Mouse (Mus musculus): ENCODE results near the gene Sbds. TPM values are rescaled to one million over a fixed set of nuclear protein-coding genes. Genes with fewer than 3 reads are reported as not detected.
"Not testable (repeated sequence)": the region's sequence is repeated elsewhere in the genome, so short reads cannot be mapped to it uniquely, and the experiment has no call there.

Sbds gene
- polyA plus RNA-seq, 1 experiment from 2014 or later, result 67.7 TPM

DNA sequence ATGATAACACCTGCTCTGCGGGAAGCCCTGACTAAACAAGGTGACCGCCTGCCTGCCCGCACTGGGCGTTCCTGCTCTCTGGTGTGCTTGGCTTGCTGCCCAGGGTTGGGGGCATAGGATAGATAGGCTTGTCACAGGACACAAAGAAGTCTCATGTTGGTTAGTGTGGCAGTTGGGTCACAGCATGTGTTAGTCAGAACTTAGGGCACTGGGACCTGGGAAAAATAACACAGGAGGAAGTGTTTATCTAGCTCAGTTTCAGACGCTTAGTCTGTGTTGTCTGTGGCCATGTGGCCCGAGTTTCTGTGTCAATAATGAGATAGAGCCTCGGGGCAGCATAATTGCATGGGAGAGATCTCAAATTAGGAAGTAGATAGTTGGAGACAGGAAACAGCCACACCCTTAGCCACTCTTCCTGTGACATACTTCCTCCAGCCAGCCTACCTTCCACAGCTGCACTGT lies 22.7 kb upstream of the Sbds start:
- Histone ChIP-seq H3K4me1 (no peaks in the 10 kb centered on the region), H3K4me2 (no peak overlapping the region), H3K9ac (no peak overlapping the region), H3K27ac (no peak overlapping the region), H3K36me3 (ENCODE audit: poor library complexity, severe bottlenecking) (peaks cover 77% of the 10 kb centered on the region), H3K9me3 (replicated peaks) (no peaks in the 10 kb centered on the region), H3K27me3 (no peaks in the 10 kb centered on the region), H3K4me3 (no peak overlapping the region)
- WGBS, result 88% methylated on average over 7 of the region's 7 CpGs
- ATAC-seq, result no peak

DNA sequence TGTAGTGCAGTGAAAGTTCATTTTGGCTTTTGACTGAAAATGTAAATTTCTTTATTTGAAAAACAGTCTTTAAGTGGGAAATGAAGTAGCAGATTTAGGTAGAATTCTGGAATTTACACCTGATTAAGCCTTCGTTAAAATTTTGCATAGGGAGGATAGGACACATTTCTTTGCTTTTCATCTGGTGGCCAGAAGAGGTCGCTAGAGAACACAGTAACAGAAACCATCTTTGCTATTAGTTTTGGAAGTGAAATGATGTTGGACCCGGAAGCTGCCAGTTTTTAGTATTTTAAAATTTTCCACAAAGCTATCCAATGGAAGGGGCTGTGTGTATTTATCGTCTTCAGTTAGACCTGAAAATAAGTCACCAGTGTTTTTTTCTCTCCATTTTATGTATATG lies 20.2 kb upstream of the Sbds start:
- Histone ChIP-seq H3K9ac (no peak overlapping the region), H3K36me3 (ENCODE audit: poor library complexity, severe bottlenecking) (peaks cover 76% of the 10 kb centered on the region), H3K27me3 (no peaks in the 10 kb centered on the region), H3K27ac (no peak overlapping the region), H3K4me1 (no peaks in the 10 kb centered on the region), H3K4me3 (no peak overlapping the region), H3K4me2 (no peak overlapping the region), H3K9me3 (replicated peaks) (no peaks in the 10 kb centered on the region)
- 55% methylated on average over 4 of the region's 4 CpGs for WGBS
- ATAC-seq, result no peak

DNA sequence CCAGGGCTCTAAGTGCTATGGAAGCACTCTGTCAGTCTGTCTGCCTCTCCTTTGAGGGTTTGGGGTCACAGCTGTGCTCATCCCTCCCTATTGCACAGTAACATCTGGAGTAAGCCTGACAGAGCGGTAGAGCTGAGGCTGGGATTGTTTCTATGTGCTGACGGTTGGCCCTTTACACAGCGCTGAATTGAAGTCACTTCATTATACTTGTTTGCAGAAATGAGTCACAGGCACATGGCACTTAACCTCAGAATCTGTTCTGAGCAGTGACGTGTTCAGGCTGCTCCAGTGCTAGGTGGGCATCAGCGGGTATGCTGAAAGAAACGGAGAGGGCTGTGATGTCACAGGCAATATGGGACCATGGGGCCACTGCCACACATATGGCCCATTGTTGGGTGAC lies 17.7 kb upstream of the Sbds start:
- Histone ChIP-seq H3K27ac (no peak overlapping the region), H3K4me2 (no peak overlapping the region), H3K36me3 (ENCODE audit: poor library complexity, severe bottlenecking) (peaks cover 71% of the 10 kb centered on the region), H3K4me3 (no peak overlapping the region), H3K9me3 (replicated peaks) (no peaks in the 10 kb centered on the region), H3K9ac (no peak overlapping the region), H3K27me3 (no peaks in the 10 kb centered on the region), H3K4me1 (no peaks in the 10 kb centered on the region)
- WGBS, result 92% methylated on average over 6 of the region's 6 CpGs
- ATAC-seq, result no peak

DNA sequence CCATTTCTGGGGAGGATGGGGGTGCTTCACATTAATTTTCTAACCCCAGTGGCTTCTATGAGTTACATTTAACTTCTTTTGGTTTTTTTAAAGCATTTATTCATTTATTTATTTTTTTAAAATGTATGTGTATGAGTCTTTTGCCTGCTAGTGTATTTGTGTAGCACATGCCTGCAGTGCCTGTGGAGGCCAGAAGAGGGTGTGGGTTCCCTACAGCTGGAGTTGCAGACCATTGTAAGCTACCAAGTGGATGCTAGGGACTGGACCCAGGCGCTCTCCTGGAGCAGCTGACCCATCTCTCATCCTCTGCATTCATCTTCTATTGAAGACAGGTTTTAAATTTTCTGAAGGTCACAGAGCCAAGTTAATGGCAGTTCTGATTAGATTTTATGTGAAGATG lies 17.0 kb upstream of the Sbds start:
- Histone ChIP-seq H3K4me3 (no peak overlapping the region), H3K4me2 (no peak overlapping the region), H3K9ac (no peak overlapping the region), H3K27me3 (no peaks in the 10 kb centered on the region), H3K4me1 (no peaks in the 10 kb centered on the region), H3K9me3 (replicated peaks) (no peaks in the 10 kb centered on the region), H3K36me3 (ENCODE audit: poor library complexity, severe bottlenecking) (peaks cover 73% of the 10 kb centered on the region), H3K27ac (no peak overlapping the region)
- 93% methylated on average over 1 of the region's 1 CpGs for WGBS
- no peak for ATAC-seq

DNA sequence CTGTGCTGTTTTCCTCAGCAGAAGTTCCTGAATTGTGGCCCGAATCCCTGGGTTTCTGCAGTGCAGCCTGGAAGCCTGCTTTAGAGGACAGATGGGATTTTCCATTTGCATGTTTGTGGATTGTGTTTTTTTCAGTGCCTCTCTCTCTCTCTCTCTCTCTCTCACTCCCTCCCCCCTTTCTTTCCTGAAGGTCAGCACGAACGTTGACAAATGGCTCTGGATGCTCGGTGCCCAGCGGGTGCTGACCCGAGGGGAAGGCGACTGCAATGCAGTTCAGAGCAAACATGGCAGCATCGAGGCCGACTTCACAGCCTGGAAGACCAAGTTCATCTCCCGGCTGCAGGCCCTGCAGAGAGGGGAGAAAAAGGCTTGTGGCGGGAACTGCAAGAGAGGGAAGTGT lies 13.6 kb upstream of the Sbds start:
- 88% methylated on average over 11 of the region's 11 CpGs for WGBS
- Histone ChIP-seq H3K4me1 (no peaks in the 10 kb centered on the region), H3K27ac (no peak overlapping the region), H3K9me3 (replicated peaks) (no peaks in the 10 kb centered on the region), H3K36me3 (ENCODE audit: poor library complexity, severe bottlenecking) (peaks cover 75% of the 10 kb centered on the region), H3K4me3 (no peak overlapping the region), H3K4me2 (no peak overlapping the region), H3K9ac (no peak overlapping the region), H3K27me3 (no peaks in the 10 kb centered on the region)
- ATAC-seq, result no peak

DNA sequence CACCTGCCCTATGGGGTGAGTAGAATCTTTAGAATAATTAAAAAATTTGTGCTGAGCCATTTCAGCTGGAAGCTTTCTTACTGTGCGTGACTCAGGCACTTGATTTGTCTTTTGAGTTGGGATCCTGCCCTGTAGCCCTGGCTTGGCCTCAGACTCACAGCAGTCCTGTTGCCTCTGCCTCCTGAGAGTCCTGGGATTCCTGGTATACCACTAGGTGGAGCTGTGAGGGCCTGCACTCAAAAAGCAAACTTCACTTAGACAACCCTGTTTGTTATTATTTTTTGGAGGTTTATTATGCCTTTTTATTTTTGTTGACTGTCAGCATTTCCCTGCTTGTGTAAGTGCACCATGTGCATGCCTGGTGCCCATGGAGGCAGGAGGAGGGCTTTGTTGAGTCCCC lies 12.0 kb upstream of the Sbds start:
- H3K4me2 ChIP-seq, result no peak overlapping the region
- no peak for ATAC-seq
- H3K36me3 ChIP-seq (ENCODE audit: poor library complexity, severe bottlenecking), result peaks cover 78% of the 10 kb centered on the region
- H3K27me3 ChIP-seq, result no peaks in the 10 kb centered on the region
- H3K27ac ChIP-seq, result no peak overlapping the region
- no peaks in the 10 kb centered on the region for H3K4me1 ChIP-seq
- H3K9me3 ChIP-seq (replicated peaks), result no peaks in the 10 kb centered on the region
- H3K4me3 ChIP-seq, result no peak overlapping the region
- 94% methylated on average over 1 of the region's 1 CpGs for WGBS
- no peak overlapping the region for H3K9ac ChIP-seq

DNA sequence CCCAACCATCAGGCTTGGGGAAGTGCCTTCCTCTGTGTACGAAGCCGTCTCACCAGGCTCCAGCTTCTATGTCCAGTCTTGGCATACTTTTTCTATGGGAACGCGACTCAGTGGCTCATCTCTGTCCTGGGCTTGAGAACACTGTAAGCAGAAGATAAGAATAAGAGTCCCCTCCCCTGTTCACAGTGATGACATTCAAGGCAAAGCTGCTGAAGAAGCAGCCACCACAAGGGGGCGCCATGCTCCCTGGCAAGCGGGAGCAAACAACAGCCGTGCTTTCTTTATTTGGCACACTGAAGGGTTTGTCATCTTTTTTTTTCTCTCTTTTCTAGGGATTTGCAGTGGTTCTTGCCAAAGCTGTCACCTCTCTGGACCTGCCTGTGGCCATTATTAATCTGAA lies 11.3 kb upstream of the Sbds start:
- H3K4me3 ChIP-seq, result no peak overlapping the region
- WGBS, result 84% methylated on average over 7 of the region's 7 CpGs
- ATAC-seq, result no peak
- H3K9me3 ChIP-seq (replicated peaks), result no peaks in the 10 kb centered on the region
- H3K36me3 ChIP-seq (ENCODE audit: poor library complexity, severe bottlenecking), result peaks cover 75% of the 10 kb centered on the region
- H3K27me3 ChIP-seq, result no peaks in the 10 kb centered on the region
- H3K4me2 ChIP-seq, result no peak overlapping the region
- H3K27ac ChIP-seq, result no peak overlapping the region
- no peak overlapping the region for H3K9ac ChIP-seq
- H3K4me1 ChIP-seq, result no peaks in the 10 kb centered on the region

DNA sequence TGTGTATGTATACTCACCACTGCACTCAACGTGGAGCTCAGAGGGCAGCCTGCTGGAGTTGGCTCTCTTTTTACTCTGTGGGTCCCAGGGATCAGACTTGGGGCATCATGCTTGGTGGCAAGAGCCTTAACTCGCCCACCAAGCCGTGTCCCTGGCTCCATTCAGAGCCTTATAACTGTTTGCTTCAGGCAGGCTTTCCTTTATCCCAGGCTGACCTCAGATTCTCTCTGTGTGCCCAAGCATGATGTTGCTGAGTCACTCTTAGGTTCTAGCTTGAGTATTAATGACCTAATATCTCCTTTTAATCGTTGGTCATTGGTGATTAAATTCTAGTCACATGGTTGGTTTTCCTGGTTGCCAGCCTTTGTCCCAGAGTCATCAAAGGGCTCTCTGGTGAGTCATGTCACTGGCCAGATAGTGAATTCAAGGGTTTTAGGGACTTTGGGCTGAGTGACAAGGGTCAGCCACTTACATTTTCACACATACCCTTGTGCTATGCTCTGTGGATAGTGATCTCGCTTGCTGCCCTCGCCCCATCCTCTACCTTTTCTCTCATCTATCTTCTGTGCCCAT lies 9.2 kb upstream of the Sbds start:
- H3K4me2 ChIP-seq, result no peak overlapping the region
- ATAC-seq, result no peak
- H3K27ac ChIP-seq, result no peak overlapping the region
- 92% methylated on average over 6 of the region's 6 CpGs for WGBS
- H3K9me3 ChIP-seq (replicated peaks), result no peaks in the 10 kb centered on the region
- H3K9ac ChIP-seq, result no peak overlapping the region
- H3K36me3 ChIP-seq (ENCODE audit: poor library complexity, severe bottlenecking), result peaks cover 67% of the 10 kb centered on the region
- no peak overlapping the region for H3K4me3 ChIP-seq
- no peaks in the 10 kb centered on the region for H3K27me3 ChIP-seq
- no peaks in the 10 kb centered on the region for H3K4me1 ChIP-seq

DNA sequence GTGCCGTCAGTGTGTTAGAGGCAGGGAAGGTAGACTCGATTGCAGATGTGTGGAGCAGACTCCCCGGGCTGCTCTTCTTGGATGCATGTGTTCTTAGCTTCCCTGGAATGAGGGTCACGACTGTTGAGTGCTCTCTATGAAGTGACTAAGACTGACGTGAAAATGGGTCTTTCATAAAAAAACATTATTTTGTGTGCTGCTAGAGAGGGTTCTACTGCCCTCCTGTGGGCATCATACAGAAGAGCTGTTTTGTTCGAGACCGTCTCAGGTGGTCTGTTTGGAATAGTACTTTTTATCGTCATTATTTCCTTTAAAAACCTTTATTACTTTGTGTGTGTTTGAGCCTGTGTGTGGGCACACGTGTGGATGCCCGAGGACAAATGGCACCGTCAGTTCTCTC lies 8.1 kb upstream of the Sbds start:
- Histone ChIP-seq H3K4me3 (no peak overlapping the region), H3K4me2 (no peak overlapping the region), H3K36me3 (ENCODE audit: poor library complexity, severe bottlenecking) (peaks cover 58% of the 10 kb centered on the region), H3K27ac (no peak overlapping the region), H3K9me3 (replicated peaks) (no peaks in the 10 kb centered on the region), H3K27me3 (no peaks in the 10 kb centered on the region), H3K9ac (no peak overlapping the region), H3K4me1 (no peaks in the 10 kb centered on the region)
- ATAC-seq, result no peak
- WGBS, result 79% methylated on average over 11 of the region's 11 CpGs

DNA sequence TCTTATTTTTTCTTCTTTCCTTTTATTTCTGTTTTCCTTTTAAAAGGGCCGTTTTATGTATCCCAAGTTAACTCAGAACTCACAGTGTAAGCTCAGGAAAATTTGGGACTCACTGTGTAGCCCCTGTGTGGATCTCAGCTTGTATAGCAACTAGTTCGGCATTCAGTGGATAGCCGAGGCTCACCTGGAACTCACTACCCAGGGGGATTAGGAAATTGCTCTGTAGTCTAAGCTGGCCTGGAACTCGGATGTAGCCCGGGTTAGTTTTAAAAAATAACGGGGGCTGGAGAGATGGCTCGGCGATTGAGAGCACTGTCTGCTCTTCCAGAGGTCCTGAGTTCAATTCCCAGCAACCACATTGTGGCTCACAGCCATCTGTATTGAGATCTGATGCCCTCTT lies 2.0 kb upstream of the Sbds start:
- Histone ChIP-seq H3K4me3 (peak overlapping the region; percentile 61), H3K4me2 (peak overlapping the region; percentile 83), H3K9me3 (replicated peaks) (no peaks in the 10 kb centered on the region), H3K36me3 (ENCODE audit: poor library complexity, severe bottlenecking) (peaks cover 25% of the 10 kb centered on the region), H3K9ac (peak overlapping the region; percentile 74), H3K27me3 (no peaks in the 10 kb centered on the region), H3K27ac (peak overlapping the region; percentile 60), H3K4me1 (peaks cover 27% of the 10 kb centered on the region)
- no peak for ATAC-seq
- WGBS, result 10% methylated on average over 8 of the region's 8 CpGs

DNA sequence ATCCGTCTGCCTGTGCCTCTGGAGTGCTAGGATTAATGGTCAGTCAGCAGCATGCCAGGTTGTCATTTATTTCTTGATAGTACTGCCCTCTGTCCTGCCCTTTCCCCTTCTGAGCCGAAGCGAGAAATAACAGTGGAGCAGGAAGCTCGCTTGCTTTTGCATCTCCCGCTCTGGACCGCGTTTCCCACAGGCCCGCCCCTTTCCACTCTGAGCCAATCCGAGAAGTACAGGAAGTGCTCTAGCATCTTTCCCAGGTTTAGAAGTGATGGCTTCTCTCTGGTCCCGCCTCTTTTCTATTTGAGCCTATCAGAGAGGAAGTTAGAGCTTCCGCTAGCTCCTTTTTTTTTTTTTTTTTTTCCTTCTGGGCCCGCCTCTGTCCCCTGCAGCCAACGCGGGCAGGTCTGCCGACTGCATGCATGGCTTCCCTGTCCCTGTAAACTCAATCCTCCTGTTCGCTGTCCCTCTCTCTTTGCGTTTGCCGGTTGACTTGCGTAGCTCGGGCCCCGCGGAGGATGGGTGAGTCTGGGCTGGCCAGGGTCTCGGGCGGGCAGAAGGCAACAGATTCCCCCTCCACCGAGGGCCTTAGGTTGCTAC lies 1.4 kb upstream of the Sbds start:
- Histone ChIP-seq H3K4me3 (peak overlapping the region; percentile 61), H3K36me3 (ENCODE audit: poor library complexity, severe bottlenecking) (peaks cover 28% of the 10 kb centered on the region), H3K27me3 (no peaks in the 10 kb centered on the region), H3K4me2 (peak overlapping the region; percentile 83), H3K9me3 (replicated peaks) (no peaks in the 10 kb centered on the region), H3K9ac (peak overlapping the region; percentile 74), H3K4me1 (peaks cover 27% of the 10 kb centered on the region), H3K27ac (peak overlapping the region; percentile 60)
- under 1% methylated on average over 25 of the region's 25 CpGs for WGBS
- peak; percentile 97 for ATAC-seq

DNA sequence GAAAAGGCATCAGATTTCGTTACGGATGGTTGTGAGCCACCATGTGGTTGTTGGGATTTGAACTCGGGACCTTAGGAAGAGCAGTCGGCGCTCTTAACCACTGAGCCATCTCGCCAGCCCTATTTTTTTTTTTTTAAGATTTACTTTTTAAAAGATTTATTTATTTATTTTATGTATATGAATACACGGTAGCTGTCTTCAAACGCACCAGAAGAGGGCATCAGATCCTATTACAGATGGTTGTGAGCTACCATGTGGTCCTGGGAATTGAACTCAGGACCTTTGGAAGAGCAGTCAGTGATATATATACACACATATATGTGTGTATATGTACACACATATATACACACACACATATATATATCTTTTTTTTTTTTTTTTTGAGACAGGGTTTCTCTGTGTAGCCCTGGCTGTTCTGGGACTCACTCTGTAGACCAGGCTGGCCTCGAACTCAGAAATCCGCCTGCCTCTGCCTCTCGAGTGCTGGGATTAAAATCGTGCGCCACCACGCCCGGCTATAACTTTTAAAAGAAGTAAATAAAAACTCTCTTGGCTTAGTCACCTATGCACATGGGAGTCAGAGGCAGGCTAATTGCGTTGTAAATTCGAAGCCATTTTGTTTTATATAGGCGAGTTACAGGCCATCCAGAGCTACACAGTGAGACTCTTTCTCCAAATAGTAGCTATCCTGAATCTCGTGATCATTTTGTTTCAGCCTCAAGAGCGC lies 632 bp upstream of the Sbds start:
- Histone ChIP-seq H3K4me3 (peak overlapping the region; percentile 61), H3K36me3 (ENCODE audit: poor library complexity, severe bottlenecking) (peaks cover 31% of the 10 kb centered on the region), H3K9ac (0 out of 2 replicates have a peak overlapping the region, but pooled peaks have one; percentile 46), H3K4me1 (peaks cover 27% of the 10 kb centered on the region), H3K4me2 (peak overlapping the region; percentile 83), H3K27ac (peak overlapping the region; percentile 54; the same call in 1 of the 2 replicates)
- H3K9me3 ChIP-seq (replicated peaks); H3K27me3 ChIP-seq: not testable (repeated sequence)
- peak; percentile 0; the same call in 1 of the 2 replicates for ATAC-seq
- 31% methylated on average over 20 of the region's 20 CpGs for WGBS

Measured in forebrain, embryonic 13.5 days (tissue).